Mouse (Mus musculus) frontal cortex, postnatal 14 days (tissue): ENCODE data around the gene Cox10.

Experiments used
- DNase-seq, 2 experiments: peaks; one replicate each; pipeline ENCODE4 v3.0.0; 2022; ENCODE audit warnings: low spot score in 2 of 2

Gene Cox10

GRCm38 (mm10) chr11:64045041-64045440 lies 34.2 kb downstream of the Cox10 start:
- no peak for DNase-seq

- DNase-seq: no peak
These were observed 35.2 kb downstream of the Cox10 start for GRCm38 (mm10) chr11:64044024-64044423.

- DNase-seq: no peak
These were observed 38.0 kb downstream of the Cox10 start for GRCm38 (mm10) chr11:64041281-64041680.

- no peak for DNase-seq
These were observed 39.7 kb downstream of the Cox10 start for GRCm38 (mm10) chr11:64039600-64039999.

- no peak for DNase-seq
These were observed 41.7 kb downstream of the Cox10 start for GRCm38 (mm10) chr11:64037471-64038125.

- DNase-seq: no peak
These were observed 43.0 kb downstream of the Cox10 start for GRCm38 (mm10) chr11:64036306-64036705.

GRCm38 (mm10) chr11:64035709-64036108 lies 43.6 kb downstream of the Cox10 start:
- no peak for DNase-seq

GRCm38 (mm10) chr11:64034686-64035085 lies 44.6 kb downstream of the Cox10 start:
- DNase-seq: no peak

- no peak for DNase-seq
These were observed 51.8 kb downstream of the Cox10 start for GRCm38 (mm10) chr11:64027423-64027822.

GRCm38 (mm10) chr11:64025843-64026242 lies 53.4 kb downstream of the Cox10 start:
- no peak for DNase-seq

GRCm38 (mm10) chr11:64024575-64024974 lies 54.7 kb downstream of the Cox10 start:
- DNase-seq: no peak

GRCm38 (mm10) chr11:64023380-64023981 lies 55.8 kb downstream of the Cox10 start:
- no peak for DNase-seq

- DNase-seq: no peak
These were observed 56.7 kb downstream of the Cox10 start for GRCm38 (mm10) chr11:64022403-64023047.

- DNase-seq: no peak
These were observed 60.0 kb downstream of the Cox10 start for GRCm38 (mm10) chr11:64019235-64019634.

GRCm38 (mm10) chr11:64018165-64018564 lies 61.1 kb downstream of the Cox10 start:
- DNase-seq: no peak

GRCm38 (mm10) chr11:64015309-64015708 lies 64.0 kb downstream of the Cox10 start:
- no peak for DNase-seq

- no peak for DNase-seq
These were observed 68.4 kb downstream of the Cox10 start for GRCm38 (mm10) chr11:64010724-64011496.

- no peak for DNase-seq
These were observed 75.1 kb downstream of the Cox10 start for GRCm38 (mm10) chr11:64004152-64004551.

- no peak for DNase-seq
These were observed 75.8 kb downstream of the Cox10 start for GRCm38 (mm10) chr11:64003484-64003883.

GRCm38 (mm10) chr11:64002629-64003028 lies 76.6 kb downstream of the Cox10 start:
- no peak for DNase-seq

- no peak for DNase-seq
These were observed 78.2 kb downstream of the Cox10 start for GRCm38 (mm10) chr11:64001111-64001510.

GRCm38 (mm10) chr11:64000200-64000794 lies 79.0 kb downstream of the Cox10 start:
- DNase-seq: no peak
